Mouse (Mus musculus) urinary bladder, postnatal 4 days (tissue): ENCODE data around the gene Zfand2b.

Experiments
- DNase-seq, 2 experiments: peaks; one replicate each; pipeline ENCODE4 v3.0.0; 2021 to 2022; ENCODE audit warnings: low spot score in 2 of 2

The Zfand2b gene

DNA sequence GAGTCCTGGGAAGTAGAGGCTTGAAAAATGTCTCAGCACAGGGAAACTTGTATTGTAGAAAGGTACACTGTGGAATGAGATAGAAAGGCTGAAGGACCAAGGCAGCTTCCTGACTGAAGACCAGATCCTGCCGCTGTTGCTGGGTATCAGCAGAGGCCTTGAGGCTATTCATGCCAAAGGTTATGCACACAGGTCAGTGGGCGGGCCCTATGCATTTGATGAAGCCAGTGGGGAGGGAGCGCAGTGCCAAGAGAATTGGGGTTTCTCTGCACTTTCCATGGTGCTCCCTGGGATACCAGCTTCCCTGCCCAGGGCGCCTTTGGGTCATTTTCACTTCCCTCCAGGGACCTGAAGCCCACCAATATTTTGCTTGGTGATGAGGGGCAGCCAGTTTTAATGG lies 44.1 kb downstream of the Zfand2b start:
- no peak for DNase-seq

DNA sequence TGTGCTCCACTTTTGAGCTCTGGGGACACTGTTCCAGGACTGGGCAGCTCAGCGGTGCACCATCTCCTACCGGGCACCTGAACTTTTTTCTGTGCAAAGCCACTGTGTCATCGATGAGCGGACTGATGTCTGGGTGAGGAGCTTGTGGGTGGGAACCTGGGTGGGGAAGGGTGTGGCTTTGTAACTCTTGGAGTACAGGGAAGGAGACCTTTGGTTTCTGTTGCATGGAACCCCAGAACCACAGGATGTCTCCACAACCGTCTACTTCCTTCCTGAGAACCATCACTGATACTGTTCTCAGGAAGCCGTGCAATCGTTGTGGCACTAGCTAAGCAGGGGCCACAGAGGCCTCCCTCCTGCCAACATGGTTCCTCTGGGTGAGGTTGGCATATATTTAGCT lies 44.6 kb downstream of the Zfand2b start:
- no peak for DNase-seq

DNA sequence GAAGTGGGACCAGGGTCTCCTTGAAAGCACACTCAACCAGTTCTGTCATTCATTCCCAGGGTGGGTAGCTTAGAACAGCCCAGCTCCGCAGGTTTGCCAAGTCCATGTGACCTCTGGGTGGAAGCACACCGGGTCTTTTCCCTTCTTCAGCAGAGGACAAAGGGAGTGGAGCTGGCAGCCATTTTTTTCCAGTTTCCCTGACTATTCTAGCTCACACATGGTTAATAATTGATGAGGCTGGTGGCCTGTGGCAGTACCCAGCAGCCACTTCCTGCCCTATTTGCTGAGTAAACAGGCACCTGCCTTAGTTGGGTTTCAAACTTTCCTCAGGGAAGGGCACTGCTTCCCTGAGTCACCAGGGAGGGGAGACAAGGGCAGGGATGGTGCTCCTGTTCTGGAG lies 46.0 kb downstream of the Zfand2b start:
- DNase-seq: no peak

GRCm38 (mm10) chr1:75214886-75215285 lies 46.4 kb downstream of the Zfand2b start:
- no peak for DNase-seq

GRCm38 (mm10) chr1:75215785-75216184 lies 47.3 kb downstream of the Zfand2b start:
- DNase-seq: no peak

DNA sequence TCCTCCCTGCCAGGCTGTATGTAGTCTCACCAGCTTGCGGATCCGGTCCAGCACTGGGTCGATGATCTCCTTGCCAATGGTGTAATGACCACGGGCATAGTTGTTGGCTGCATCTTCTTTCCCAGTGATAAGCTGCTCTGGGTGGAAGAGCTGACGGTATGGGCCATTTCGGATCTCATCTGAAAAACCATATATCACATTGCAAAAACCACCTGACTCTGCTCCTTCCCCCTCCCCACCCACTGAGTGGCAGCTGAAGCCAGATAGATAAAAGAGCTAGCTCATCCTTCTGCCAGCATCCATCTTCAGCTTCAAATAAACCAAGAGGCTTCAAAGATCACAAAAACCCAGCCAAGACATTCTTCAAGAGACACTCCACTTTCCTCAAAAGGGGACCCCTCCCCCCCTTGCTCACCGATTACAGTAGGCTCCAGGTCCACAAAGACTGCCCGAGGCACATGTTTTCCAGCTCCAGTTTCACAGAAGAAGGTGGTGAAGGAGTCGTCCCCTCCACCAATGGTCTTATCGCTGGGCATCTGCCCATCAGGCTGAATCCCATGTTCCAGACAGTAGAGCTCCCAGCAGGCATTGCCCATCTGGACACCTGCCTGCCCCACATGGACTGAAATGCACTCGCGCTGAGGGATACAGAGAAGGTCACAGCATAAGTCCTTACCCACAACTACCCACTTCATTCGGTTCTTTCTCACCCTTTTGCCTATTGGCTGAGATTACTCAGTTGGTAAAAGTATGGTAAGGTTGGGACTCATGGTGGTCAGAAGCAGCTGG lies 48.5 kb downstream of the Zfand2b start:
- DNase-seq: no peak

GRCm38 (mm10) chr1:75217893-75218226 lies 49.4 kb downstream of the Zfand2b start:
- no peak for DNase-seq

DNA sequence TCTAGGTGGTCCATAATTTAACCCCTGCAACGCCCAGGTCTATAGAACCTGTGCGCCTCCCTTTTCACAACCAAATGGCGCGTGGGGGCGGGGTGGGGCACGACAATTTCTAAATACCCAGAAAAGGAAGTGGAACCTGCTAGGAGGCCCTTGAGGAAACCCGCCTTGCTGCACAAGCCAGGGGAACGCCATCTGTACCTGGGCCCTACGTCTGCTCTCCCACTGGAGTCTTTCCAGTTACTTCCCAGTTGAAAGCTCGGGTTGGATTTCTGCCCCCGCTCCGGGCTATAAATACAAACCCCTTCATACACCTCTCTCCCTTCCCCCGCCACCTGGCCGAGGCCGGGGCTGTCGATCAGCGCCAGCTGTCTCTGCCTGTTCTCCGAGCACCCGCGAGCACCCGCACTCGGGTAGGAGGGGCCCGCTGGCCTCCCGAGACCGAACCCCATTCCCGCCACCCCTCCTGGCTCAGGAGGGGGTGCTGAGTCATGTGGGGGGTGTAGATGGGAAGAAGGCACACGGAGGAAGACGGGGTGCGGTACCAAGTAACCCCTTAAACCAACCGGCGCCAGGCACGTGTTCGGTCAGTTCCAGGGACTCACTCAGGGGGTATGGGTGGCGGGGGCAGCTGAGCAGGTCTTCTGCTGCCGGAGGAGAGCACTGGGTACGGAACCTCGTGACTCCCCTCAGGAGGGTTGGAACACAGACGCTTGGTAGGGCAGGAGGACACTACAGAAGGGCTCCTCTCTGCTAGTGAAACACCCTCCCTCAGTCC lies 50.0 kb downstream of the Zfand2b start:
- DNase-seq: no peak

DNA sequence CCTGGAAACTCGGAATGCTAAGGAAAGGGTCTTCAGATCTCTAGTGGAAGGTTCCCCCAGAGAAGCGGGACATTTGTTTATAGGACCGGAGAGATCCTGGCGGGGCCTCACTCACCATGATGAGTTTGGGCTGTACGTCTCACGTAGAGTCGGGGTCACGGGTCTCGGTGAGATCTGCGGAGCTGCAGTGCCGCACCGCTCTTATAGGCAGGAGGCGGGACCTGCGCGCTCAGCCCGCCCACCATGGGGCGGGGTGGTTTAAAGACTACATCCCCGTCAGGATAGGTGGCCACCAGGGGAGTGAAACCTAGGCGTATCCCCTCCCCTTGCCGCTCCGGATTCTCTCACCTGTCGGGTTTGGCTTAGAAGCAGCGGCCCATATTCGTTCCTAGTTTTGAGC lies 50.6 kb downstream of the Zfand2b start:
- DNase-seq: peak; percentile 75 to 83

GRCm38 (mm10) chr1:75219531-75219930 lies 51.1 kb downstream of the Zfand2b start, which contains the start of gene Tuba4a:
Gene Tuba4a, minus strand, starts transcription at chr1:75219865.
- DNase-seq: no peak
